Mouse (Mus musculus) lung, adult 2 months (tissue): ENCODE results near the gene Dst.

Experiments
- CTCF ChIP-seq: fragments of 200-500 bp; IDR thresholded peaks from 2 replicates; pipeline ENCODE4 v1.5.1; 2011; ENCODE audit warnings: mild to moderate bottlenecking, low read length, control low read depth; ENCODE audit not compliant: insufficient read depth
- POLR2A ChIP-seq: fragments of 200-500 bp; IDR thresholded peaks from 2 replicates; pipeline ENCODE4 v1.6.1; 2011; ENCODE audit warnings: low read depth, mild to moderate bottlenecking, control low read depth, low read length, borderline replicate concordance; ENCODE audit errors: extremely low read depth

GRCm38 (mm10) chr1:33911589-33911988 lies 3.6 kb downstream of the Dst start:
- TF ChIP-seq CTCF, result no peak
- TF ChIP-seq POLR2A, result no peak
